Mouse (Mus musculus) retina, postnatal 7 days (tissue): ENCODE measurements around the gene Dao.

Source experiments
- DNase-seq: peaks from one replicate; pipeline ENCODE4 v3.0.0-alpha.2; 2012; ENCODE audit warnings: low read depth, low spot score

Dao gene

GRCm38 (mm10) chr5:114067982-114068381 is 64.5 kb downstream of the Dao start:
- DNase-seq = no peak

GRCm38 (mm10) chr5:114070858-114071257 is 67.4 kb downstream of the Dao start:
- DNase-seq = no peak

GRCm38 (mm10) chr5:114072262-114072661 is 68.8 kb downstream of the Dao start:
- no peak for DNase-seq
